Mouse (Mus musculus) cerebellum, adult 11 months (tissue): ENCODE data around the gene Gm45062.
A peak's percentile ranks its signal among the peaks of the same experiment; 100 is the strongest.

ENCODE experiments used
- DNase-seq: peaks from one replicate; pipeline ENCODE4 v3.0.0; 2022

Gm45062 gene

DNA sequence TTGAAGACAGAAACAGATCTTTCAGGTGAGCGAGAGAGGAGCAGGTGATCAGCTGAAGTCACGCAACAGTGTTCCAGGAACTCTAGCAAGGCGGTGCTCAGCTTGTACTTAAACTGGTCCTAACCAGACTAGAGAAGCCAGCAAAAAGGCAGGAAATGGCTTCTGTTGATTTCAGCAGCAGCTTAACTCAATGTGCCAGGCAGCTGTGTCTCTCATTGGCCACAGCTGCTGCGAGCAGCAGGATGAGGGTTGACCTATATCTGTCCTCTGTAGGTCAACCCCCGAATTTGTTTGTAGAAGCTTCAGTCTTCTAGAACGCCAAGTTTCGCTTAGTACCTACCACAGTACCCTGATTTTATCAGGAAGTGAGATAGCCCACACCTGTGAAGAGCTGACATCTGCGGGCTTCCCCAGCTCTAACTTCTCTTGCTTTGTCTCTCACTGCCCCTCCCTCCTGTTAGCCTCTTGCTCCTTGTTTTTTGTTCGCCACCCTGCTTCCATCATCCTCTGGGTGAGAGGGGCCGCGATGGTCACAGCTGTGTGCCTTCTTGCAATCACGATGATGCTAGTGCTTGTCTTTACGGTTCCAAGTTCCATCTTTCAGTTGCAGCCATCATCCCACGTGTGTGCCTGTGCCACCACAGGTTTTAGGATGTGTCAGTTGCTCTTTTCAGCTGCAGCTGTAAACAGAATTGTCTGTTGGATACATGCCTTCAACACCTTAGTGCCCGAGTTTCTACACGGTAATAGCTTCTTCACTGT lies 226.3 kb downstream of the Gm45062 start:
- no peak for DNase-seq

DNA sequence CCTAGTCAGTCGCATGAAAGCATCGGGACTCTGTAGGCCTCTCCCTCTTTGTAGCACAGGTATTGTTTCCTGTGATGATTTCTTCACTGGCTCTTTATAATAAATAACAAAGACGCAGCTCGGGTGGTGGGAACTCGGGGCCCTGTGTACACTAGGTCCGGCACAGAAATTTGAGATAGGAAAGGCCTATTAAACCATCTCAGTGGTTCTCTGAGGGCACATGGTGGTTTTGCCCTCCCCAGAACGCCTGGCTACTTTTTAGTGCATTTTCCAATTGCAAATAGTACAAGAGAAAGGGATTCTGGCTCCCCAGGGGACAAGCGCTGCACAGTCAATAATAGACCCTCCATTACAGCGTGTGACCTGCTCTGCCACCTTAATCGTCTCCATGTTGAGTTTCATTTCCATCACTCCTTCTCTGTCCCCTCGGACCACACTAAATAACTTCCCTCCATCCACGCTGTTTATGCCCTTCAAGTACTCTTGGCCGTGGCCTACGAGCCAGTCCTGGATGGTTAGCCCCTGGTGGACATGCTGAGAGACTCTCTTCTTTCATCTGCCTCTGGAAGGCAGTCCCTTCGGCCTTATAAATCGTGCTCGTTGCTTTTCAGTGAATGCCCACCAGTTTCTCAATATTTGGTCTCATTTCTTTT lies 227.3 kb downstream of the Gm45062 start:
- DNase-seq, result no peak

DNA sequence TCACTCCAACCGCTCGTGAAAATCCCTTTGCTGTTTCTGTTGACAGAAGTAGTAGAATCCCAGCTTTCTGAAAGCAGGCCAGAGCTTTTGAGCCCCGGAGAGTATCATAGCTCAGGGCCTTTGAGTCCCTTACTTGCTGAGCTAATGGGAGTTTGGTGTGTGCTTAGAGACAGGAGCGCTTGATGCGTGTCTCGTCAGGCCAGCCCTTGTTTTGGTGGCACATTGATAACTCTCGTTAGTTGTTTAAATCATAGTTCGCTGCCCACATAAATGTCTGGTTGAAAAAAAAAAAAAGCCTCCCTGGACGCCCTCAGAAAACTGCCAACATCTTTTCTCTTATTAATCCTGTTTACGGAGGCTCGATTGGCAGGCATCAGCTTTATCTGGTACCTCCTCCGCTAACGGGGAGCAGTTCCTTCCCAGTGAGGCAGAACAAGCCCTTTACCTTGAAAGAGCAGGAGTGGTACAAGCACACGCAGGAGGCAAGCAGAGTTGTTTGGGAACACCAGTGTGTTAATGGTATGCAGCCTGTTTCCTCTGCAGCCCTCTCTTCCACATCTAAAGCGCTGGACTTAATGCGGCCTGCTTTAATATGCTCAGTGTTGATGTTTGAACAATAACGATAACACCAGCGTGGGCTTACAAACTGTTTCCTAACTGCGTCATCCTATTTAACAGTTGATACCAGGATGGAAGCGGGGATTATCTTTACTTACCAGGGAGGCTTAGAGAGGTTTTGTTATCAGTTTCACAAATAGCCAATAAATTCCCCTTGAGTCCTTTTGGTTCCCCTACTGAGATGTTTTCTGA lies 228.0 kb downstream of the Gm45062 start:
- DNase-seq, result no peak

DNA sequence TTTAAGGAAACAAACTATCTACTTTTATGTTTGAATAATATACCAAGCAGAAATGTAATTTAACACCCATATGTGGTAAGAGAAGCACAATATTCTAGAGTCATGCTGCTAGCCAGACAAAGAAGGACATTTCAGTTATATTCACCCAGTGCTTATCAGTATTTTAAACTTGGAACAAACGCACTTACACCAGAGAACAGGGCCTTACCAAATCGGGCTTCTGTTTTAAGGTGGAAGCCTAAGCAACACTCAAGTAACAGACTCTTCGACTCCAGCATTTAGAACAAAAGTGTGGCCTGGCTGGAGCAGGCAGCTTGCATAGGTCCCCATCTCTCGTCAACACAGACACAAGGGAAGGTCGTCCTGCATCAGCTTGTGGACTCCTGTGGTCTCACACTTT lies 229.0 kb downstream of the Gm45062 start:
- DNase-seq, result no peak

DNA sequence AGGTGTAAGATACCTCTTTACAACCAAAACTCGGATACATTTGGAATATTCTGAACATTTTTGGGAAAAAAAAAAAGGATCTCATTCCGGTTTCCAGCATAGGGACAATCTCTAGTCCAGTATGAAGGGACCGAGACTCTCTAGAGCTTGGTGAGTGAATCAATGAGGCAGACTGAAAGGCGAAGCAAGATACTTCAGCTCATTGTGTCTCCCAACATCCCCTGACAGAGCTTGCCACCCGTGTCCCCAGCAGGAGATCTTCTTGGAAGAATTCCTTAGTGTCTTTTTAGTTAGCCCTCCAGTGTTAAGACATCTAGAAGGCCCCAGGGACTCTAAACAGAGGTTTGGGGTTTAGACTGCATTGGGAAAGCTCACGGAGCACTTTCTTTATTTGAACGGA lies 230.0 kb downstream of the Gm45062 start:
- DNase-seq, result no peak

DNA sequence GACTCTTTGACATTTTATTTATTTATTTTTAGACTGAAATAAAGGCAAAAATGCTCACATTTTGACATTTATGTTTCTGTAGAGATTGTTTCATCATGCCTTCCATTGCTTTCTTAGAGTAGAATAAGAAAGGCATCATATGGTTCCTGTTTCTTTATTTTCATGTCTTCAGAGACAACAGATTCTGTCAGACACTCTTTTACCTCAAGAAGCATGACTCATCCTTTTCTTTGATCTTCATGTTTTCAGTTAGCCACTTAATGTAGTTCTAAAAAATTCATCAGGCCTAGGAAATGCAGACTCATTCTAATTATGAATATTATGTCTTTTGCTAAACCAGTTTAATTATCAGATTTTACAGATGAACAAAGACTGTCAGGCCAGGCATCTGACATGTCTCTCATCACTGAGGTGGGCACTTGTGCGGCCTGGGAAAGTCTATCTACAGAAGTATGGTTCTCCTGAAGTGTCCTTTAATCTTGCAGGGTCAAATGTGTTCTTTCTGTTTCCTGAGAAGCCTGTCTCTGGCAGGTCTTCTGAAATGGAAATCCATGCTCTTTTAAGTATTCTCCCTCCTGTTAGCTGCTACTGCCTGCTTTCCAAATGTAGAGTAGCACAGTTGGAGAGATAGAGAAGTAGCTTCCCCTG lies 230.8 kb downstream of the Gm45062 start:
- no peak for DNase-seq

DNA sequence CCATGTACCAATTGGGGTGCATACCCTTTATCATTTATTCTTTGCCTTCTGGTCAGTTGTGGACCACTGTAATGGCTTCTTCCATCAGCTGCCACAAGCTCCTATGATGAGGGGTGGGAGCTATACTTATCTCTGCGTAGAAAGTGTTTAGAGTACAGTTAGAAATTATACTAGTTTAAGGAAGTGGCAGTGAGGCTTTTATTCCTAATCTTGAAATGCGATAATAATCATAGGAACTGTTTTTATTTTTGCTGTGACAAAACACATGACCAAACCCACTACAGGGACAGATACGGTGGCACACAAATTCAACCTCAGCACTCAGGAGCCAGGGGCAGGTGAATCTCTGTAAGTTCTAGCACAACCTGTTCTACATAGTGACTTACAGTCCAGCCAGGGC lies 233.0 kb downstream of the Gm45062 start:
- no peak for DNase-seq

DNA sequence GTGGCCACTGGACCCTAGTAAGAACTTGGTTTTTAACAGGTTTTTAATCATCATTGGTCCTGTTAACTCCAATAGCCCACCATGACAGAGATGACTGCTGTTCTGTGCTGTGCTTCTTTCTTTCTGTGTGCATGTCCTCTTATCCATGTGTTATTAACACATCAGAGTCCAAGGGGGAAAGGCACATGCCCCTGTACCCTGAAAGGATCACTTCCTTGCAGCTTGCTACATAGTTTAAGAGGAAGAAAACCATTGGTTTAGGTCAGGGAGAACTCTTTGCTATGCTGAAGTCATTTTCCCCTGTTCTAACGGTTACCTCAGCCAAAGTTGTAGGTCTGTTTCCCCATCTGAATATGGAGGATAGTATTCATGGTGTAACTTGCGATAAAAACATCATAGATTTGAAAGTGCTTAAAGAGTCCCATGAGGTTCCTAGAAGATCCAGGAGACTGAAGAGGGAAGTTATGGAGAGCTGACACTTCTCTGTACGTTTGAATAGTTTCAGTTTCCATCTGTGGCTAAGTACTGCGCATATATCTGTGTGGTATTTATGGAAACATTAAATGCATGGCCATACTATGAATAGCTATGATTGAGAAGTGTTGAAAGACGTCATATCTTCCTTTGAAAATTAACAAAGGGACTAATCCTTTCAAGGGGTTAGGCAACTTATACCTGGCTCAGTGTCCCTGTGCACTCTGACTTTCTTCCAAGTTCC lies 236.0 kb downstream of the Gm45062 start:
- DNase-seq, result no peak

DNA sequence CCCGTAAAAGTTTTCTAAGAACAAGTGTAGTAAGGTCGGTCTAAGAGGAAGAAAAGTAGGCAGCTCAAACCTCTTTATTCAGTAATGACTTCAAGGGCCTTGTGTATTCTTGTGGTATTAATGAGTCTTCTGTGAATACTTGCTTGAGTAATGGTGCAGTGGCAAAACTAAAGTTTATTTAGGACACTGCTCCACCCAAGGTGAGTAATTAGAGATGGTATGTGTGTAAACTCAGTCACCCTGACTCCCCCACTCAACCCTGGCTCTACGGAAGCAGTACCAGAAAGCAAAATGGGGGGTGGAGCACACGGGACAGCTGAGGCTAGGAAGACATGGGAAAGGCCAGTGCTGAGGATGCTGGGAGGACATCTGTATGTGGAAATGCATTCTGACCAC lies 236.6 kb downstream of the Gm45062 start:
- no peak for DNase-seq

DNA sequence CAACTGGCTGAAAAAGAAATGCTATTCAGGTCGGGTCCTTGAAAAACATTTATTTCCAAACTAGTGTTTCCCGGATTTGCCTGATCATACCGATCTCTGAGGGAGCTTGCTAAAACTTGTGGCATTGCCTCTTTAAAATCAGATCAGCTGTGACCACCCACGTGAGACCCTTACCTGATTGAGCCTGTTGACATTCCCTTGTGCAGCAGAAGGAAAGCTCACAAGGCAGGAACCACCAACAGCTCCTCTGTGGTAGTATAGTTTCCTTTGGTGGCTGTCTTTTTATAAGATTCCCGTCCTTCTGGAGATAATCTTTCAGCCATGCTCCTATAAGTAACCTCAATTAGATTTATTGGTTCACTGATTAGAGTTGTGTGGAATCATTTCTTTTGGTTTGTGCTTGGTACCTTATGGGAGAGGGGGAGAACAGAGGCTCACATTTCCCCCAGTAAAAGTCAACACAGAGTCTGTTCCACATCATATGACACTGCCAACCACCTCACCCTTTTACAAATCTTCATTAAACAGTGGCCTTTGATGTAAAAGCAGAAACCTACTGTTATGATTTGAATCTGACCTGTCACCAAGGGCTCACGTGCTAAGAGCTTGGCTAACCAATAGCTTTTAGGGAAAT lies 238.1 kb downstream of the Gm45062 start:
- no peak for DNase-seq

DNA sequence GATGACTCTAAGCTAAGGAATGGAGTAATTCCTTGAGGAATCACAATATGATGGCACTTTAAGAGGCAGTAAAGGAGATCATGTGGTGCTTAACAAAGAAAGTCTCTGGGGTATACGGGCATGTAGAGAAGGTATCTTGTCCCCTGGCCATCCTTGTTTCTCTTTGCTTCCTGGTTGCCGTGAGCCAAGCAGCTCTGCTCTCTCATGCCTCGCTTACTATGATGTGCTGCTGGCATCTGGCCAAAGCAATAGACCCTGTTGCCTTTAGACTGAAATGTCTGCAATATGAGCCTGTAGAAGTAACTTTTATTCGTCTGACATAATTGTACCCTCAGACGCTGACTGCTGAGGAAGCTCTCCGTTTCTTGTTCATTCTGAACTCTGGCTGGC lies 238.6 kb downstream of the Gm45062 start:
- DNase-seq, result no peak

DNA sequence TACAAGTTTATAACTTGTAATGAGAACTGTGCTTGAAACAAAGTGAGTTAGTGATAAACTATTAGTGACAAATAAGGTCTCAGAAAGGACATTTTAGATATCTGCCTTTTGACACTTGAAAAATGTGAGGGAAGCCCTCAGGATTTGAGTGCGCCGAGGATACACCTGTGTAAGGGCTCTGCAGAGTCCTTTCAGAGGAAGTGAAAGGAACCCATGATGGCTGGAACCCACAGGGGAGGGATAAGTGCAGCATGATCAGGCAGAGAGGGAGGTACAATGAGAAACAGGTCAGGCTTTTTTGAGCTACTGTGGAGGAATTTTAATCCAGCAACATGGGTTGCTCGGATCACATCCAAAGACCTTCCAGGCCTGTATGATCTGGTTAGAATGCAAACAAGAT lies 239.7 kb downstream of the Gm45062 start:
- no peak for DNase-seq

DNA sequence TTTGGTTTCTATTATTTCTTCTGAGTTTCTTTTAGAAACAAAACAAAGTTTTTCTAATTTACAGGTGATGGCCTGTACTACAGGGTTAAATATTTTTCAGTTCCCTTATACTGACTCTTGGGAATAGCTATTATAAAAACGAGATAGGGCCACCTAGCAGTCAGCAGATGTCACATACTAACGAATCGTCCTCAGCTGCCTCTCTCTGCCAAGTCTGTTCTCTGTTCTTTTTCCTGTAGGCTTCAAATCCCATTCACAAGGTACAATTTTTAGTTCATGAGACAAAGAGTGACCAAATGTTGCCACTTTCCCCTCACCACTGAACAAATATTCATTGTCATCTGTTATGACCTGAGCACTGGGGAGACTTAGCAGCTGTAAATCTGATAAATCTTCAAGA lies 244.7 kb downstream of the Gm45062 start:
- no peak for DNase-seq

DNA sequence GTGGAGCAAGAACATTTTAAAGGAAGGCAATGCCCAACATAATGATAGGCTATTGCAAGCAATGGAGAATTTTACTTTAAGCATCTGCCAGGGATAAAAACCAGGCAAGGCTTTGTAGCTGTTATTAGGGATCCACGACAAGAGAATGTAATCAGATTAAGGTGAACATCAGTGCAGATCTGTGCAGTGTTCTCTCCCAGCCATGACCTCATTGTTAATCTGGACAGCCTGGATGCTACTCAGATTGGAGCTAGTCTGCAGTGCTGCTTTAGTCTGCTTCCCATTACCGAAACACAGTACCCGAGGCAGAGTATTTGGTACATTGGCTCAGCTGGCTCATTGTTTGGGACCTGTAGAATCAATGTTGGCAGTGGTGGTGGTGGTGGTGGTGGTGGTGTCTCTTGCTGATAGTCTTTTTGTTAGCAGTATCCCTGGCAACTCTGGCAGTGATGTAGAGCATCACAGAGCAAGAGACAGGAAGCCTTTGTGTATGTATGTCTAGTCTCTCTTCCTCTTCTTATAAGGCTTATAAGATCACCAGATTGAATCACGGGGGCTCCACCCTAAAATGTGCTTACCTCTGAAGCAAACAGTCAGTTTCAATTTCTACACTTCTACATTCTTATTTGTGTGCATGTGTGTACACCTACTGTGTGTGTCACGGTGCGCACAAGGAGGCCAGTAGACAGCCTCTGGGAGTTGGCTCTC lies 245.4 kb downstream of the Gm45062 start:
- DNase-seq, result no peak

DNA sequence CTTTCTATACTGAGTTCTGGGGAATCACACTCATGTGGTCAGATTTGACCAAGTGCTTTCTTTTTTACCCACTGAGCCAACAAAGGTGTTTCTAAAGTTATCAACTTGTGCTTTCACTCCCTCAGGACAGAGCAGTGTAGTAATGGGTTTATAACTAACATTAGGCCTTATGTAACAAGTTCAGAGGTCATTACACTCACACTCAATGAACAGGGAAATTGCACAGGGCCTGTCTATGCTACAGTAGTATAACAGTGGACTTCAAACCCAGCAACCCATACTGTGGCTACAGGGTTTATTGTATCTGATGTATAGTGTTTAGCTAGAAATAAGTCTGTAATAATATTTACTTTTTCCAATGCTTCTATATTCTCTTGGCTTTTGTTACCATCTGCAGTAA lies 247.4 kb downstream of the Gm45062 start:
- no peak for DNase-seq

DNA sequence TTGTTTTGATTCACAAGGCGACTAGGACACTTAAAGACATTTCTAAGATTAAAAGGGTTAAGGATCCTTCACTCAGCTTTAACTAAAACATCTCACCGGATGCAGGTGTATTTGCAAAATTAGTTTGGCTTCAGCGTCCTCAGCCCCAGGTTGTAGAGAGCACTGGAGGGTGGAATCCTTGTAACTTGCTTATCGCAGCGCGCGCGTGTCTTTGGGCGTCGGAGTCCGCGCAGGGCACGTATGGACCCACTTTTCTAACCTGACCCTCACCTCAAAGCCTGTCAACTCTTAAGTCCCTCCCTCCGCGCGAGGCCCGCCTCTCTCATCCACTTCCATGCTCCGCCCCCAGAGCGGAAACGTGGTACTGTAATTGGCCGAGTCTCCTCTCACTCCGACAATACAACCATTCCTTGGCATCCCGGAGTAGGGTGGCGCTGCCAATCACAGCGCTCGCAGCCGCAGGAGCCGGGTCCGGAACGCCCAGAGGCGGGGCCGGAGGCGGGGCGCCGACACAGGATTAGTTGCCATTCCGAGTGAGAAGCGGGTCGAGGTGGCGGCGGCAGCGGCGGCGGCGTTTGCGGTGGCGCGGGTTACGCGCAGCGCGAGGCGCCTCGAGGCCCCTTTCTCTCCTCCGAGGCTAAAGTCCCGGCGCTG lies 249.8 kb downstream of the Gm45062 start:
- peak; percentile 99 for DNase-seq

DNA sequence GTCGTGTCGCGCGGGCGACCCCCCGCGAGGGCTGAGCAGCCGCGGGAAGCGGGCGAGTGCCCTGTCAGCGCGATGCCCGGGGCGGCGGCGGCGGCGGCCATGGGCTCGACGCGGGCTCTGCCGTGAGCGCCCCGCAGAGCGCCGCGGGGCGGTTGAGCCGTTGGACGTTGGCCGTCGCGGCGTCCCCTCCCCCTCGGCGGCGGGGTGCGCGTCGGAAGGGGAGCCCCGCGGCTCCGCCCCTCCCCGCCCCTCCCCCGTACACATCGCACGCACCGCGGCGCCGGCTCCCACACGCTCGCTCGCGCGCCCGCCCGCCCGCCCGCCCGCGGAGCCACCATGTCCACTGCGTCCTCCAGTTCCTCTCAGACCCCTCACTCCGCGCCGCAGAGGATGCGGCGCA lies 250.3 kb downstream of the Gm45062 start, which contains the start of gene Glcci1:
Gene Glcci1, plus strand, starts transcription at position 50 of the 400 bp plus-strand sequence.
- DNase-seq, result no peak

DNA sequence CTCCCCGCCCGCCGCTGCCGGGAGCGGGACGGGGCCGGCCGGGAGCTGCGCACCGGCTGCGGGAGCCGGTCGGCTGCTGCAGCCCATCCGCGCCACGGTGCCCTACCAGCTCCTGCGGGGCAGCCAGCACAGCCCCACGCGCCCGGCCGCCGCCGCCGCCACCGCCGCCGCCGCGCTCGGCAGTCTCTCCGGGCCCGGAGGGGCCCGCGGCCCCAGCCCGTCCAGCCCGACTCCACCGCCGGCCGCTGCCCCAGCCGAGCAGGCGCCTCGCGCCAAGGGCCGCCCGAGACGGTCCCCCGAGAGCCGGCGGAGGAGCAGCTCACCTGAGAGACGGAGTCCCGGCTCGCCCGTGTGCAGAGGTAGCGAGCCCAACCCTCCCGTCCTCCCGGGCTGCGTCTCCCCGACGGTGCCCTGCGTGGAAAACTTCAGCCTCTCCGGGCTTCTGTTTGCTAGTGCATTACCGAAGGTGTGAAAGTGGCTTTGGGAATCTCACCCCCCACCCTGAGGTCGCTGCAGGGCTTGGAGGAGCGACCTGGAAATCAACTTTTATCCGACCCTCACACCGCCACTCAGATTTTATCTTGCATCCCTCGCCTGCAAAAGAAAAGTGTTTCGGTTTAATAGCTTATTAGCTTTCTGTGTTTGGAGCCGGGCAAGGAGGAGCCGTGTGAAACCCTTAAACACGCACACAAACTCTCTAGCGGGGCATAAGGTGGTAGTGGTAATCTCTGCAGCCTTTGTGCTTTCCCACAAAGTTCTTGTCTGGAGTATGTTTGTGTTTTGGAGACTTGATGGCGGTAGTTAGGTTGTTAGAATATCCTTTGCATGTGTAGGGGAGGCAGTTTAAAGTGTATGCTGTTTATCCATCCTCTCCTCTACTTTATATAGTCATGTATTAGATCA lies 251.0 kb downstream of the Gm45062 start:
- DNase-seq, result peak; percentile 52

DNA sequence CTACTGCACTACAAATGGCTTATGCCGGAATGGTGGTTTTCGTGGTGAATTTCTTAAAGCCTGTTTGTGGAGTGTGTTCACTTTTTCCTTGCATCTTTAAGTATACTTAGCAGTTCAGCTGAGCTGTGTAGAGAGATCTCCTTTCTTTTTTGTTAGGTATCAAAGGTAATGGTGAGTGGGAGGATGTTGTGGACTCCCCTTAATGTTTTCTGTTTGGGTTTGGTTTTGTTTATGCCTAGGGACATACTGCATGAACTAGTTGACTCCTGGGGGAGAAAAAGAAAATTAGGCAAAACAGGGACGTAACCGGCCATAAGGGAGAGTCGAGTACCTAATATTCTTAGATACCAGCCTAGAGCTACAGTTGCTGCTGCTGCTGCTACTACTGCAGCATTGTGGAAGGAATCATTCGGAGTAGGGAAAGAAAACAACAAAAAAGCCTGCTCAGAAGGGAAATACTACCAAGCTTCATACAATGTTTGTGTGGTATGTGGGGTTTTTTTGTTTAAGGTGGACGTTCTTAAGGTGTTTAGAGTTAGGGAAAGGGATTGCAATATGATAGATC lies 251.7 kb downstream of the Gm45062 start:
- no peak for DNase-seq
